8 mouse cellular contexts compared by ENCODE assay signal in the genomic region with DNA sequence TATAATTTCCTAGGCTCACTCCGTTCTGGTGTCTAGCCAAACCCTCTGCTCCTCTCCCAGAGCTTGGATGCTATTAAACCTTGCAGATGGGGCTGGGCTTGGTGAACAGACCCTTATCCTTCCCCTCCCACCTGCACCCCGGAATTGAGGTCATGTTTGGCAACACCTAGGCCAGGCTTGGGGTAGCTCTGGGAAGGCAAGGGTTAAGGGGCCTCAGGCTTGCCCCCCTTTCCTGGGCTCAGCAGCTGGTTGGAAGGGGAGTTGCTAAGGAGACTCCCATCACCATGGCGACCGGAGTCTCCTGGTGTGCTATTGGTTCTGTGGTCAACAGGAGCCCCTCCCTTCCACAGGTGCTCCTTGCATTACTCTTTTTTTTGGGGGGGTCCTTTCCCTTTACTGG. TPM values are rescaled to one million over a fixed set of nuclear protein-coding genes. Genes with fewer than 3 reads are reported as not detected.
DNase-seq lines count a peak whose midpoint lies in the region; ATAC-seq lines count a peak whose summit lies in the region.
"Had no signal": no experiment of that assay in that cellular context is flagged by ENCODE, and none has a peak within 500 bp of the region (broad histone marks: within the 10 kb centered on the region; RNA-seq: fewer than 3 reads in every experiment).

No protein-coding gene starts in this region.

- peak; percentile 65 for DNase-seq in cerebellum, adult 9-11 months
- peak; percentile 76 to 85 for DNase-seq in layer of hippocampus, adult 8-10 months (ENCODE audit: low spot score in 2 of 2)
- peak; percentile 91 for DNase-seq in midbrain, embryonic 14.5 days
- DNase-seq in heart, adult 8-10 months (ENCODE audit: low spot score) = no peak
- DNase-seq in spleen, adult 12 weeks (ENCODE audit: low spot score) = no peak

- H3K4me1 ChIP-seq in embryonic facial prominence, embryonic 13.5 days = peaks cover 27% of the 10 kb centered on the region
- peaks cover 21% of the 10 kb centered on the region for H3K4me1 ChIP-seq in midbrain, embryonic 14.5 days (ENCODE audit: control insufficient read depth, insufficient read depth, low read length)

- no peaks in the 10 kb centered on the region; the same call in 1 of the 2 replicates for H3K36me3 ChIP-seq in embryonic facial prominence, embryonic 13.5 days
- H3K36me3 ChIP-seq in midbrain, embryonic 14.5 days (ENCODE audit: control insufficient read depth, insufficient read depth, low read length) = peaks cover 12% of the 10 kb centered on the region
- H3K36me3 ChIP-seq: liver, embryonic 15.5 days had no signal

- H3K27me3 ChIP-seq in embryonic facial prominence, embryonic 13.5 days = no peaks in the 10 kb centered on the region
- no peaks in the 10 kb centered on the region for H3K27me3 ChIP-seq in midbrain, embryonic 14.5 days (ENCODE audit: control insufficient read depth, insufficient read depth, low read length)
- H3K27me3 ChIP-seq: liver, embryonic 15.5 days had no signal

- no peak overlapping the region for H3K9ac ChIP-seq in embryonic facial prominence, embryonic 13.5 days
- peak overlapping the region; percentile 72 for H3K9ac ChIP-seq in midbrain, embryonic 14.5 days (replicated peaks; ENCODE audit: low read length)
- H3K9ac ChIP-seq: liver, embryonic 15.5 days had no signal

- H3K27ac ChIP-seq in embryonic facial prominence, embryonic 13.5 days = no peak overlapping the region
- 0 out of 2 replicates have a peak overlapping the region, but pooled peaks have one; percentile 26 for H3K27ac ChIP-seq in midbrain, embryonic 14.5 days (replicated peaks; ENCODE audit: low read depth, low read length)
- H3K27ac ChIP-seq: liver, embryonic 15.5 days had no signal

- no peak overlapping the region for H3K4me3 ChIP-seq in embryonic facial prominence, embryonic 13.5 days
- H3K4me3 ChIP-seq in midbrain, embryonic 14.5 days (replicated peaks; ENCODE audit: low read depth, low read length) = peak overlapping the region; percentile 62
- H3K4me3 ChIP-seq: liver, embryonic 15.5 days had no signal

- H3K4me2 ChIP-seq in embryonic facial prominence, embryonic 13.5 days = peak overlapping the region; percentile 62; the same call in 1 of the 2 replicates
- peak overlapping the region; percentile 67 for H3K4me2 ChIP-seq in midbrain, embryonic 14.5 days (ENCODE audit: low read length)
- H3K4me2 ChIP-seq: liver, embryonic 15.5 days had no signal

- WGBS in embryonic facial prominence, embryonic 13.5 days = 16% methylated on average over 4 of the region's 4 CpGs
- 6% methylated on average over 4 of the region's 4 CpGs for whole genome bisulfite sequencing in midbrain, embryonic 14.5 days

- no peaks in the 10 kb centered on the region for H3K9me3 ChIP-seq in embryonic facial prominence, embryonic 13.5 days
- no peaks in the 10 kb centered on the region for H3K9me3 ChIP-seq in midbrain, embryonic 14.5 days (ENCODE audit: control insufficient read depth, low read length)
- H3K9me3 ChIP-seq: liver, embryonic 15.5 days had no signal

- no peak for ATAC-seq in embryonic facial prominence, embryonic 13.5 days (ENCODE audit: insufficient number of reproducible peaks, insufficient read depth, low FRiP score, low TSS enrichment, low read depth)
- peak; percentile 80 for ATAC-seq in midbrain, embryonic 14.5 days (ENCODE audit: low FRiP score, low TSS enrichment)
- no peak for ATAC-seq in megakaryocyte-erythroid progenitor cell, adult 5-6 weeks (replicated peaks; ENCODE audit: low FRiP score, low TSS enrichment, poor library complexity, severe bottlenecking)

RNA-seq across cellular contexts. Expression of a gene that starts 32.5 kb away (rescaled TPM):
- 4.9 and 6.1 TPM in 2 replicates for polyA plus RNA-seq in embryonic facial prominence, embryonic 13.5 days (2015; fragmentation: Nextera tagmentation; extraction: Ambion mirVana)
- 10 to 100 TPM; 86.6 to 99.1 (median 93.6) TPM for total RNA-seq in layer of hippocampus, adult 8-10 months (2022)
- 28.4 and 32.3 TPM in 2 replicates for polyA plus RNA-seq in midbrain, embryonic 14.5 days (2014; fragmentation: Nextera tagmentation; extraction: Ambion mirVana)
- 10 to 100 TPM; 48.5 to 75.4 (median 62.1) TPM for total RNA-seq in heart, adult 8-10 months (2022)
- total RNA-seq in megakaryocyte-erythroid progenitor cell, adult 5-6 weeks (2014; fragmentation: Nextera tagmentation) = 23.5 and 24.3 TPM in 2 replicates
- total RNA-seq in megakaryocyte-erythroid progenitor cell, adult 5-6 weeks (2017) = 2.2 and 3.8 TPM in 2 replicates

RNA-seq across cellular contexts. Expression of a gene that starts 41.2 kb away (rescaled TPM):
- 65.2 and 70.7 TPM in 2 replicates for polyA plus RNA-seq in embryonic facial prominence, embryonic 13.5 days (2015; fragmentation: Nextera tagmentation; extraction: Ambion mirVana)
- total RNA-seq in layer of hippocampus, adult 8-10 months (2022) = 10 to 100 TPM; 52.8 to 60.0 (median 56.6) TPM
- 40.3 and 53.7 TPM in 2 replicates for polyA plus RNA-seq in midbrain, embryonic 14.5 days (2014; fragmentation: Nextera tagmentation; extraction: Ambion mirVana)
- total RNA-seq in heart, adult 8-10 months (2022) = 10 to 100 TPM; 43.6 to 52.1 (median 45.5) TPM
- 25.3 and 27.2 TPM in 2 replicates for total RNA-seq in megakaryocyte-erythroid progenitor cell, adult 5-6 weeks (2014; fragmentation: Nextera tagmentation)
- 32.7 and 39.8 TPM in 2 replicates for total RNA-seq in megakaryocyte-erythroid progenitor cell, adult 5-6 weeks (2017)

RNA-seq across cellular contexts. Expression of a gene that starts 48.2 kb away (rescaled TPM):
- polyA plus RNA-seq in embryonic facial prominence, embryonic 13.5 days (2015; fragmentation: Nextera tagmentation; extraction: Ambion mirVana) = 328 and 359 TPM in 2 replicates
- total RNA-seq in layer of hippocampus, adult 8-10 months (2022) = 100 to 1,000 TPM; 116 to 151 (median 131) TPM
- polyA plus RNA-seq in midbrain, embryonic 14.5 days (2014; fragmentation: Nextera tagmentation; extraction: Ambion mirVana) = 213 and 223 TPM in 2 replicates
- 100 to 1,000 TPM; 138 to 170 (median 157) TPM for total RNA-seq in heart, adult 8-10 months (2022)
- 182 and 193 TPM in 2 replicates for total RNA-seq in megakaryocyte-erythroid progenitor cell, adult 5-6 weeks (2014; fragmentation: Nextera tagmentation)
- total RNA-seq in megakaryocyte-erythroid progenitor cell, adult 5-6 weeks (2017) = 385 and 442 TPM in 2 replicates

RNA-seq across cellular contexts. Expression of a gene that starts 50.3 kb away (rescaled TPM):
- 0.21 and 0.58 TPM in 2 replicates for polyA plus RNA-seq in embryonic facial prominence, embryonic 13.5 days (2015; fragmentation: Nextera tagmentation; extraction: Ambion mirVana)
- total RNA-seq in layer of hippocampus, adult 8-10 months (2022) = 10 to 100 TPM; 11.3 to 19.1 (median 14.6) TPM
- 2.3 and 2.8 TPM in 2 replicates for polyA plus RNA-seq in midbrain, embryonic 14.5 days (2014; fragmentation: Nextera tagmentation; extraction: Ambion mirVana)
- 1 to 10 TPM; 1.6 to 1.9 (median 1.8) TPM for total RNA-seq in heart, adult 8-10 months (2022)
- total RNA-seq in megakaryocyte-erythroid progenitor cell, adult 5-6 weeks (2014; fragmentation: Nextera tagmentation) = 0.59 TPM in 1 of 2 replicates, not detected in the other
- total RNA-seq in megakaryocyte-erythroid progenitor cell, adult 5-6 weeks (2017) = 1.1 TPM in 1 of 2 replicates, not detected in the other

Comparison
In these comparisons a context has a peak if more than half of its experiments do, and no peak if none do; other contexts are left out.
1. DNase-seq: peak in cerebellum, adult 9-11 months (single experiment), layer of hippocampus, adult 8-10 months (2 of 2) and midbrain, embryonic 14.5 days (single experiment); none in heart, adult 8-10 months (single experiment) and spleen, adult 12 weeks (single experiment).